Mouse (Mus musculus) ovary, postnatal 14 days (tissue): ENCODE data around the gene Itprid2.
"Not testable (repeated sequence)": the region's sequence is repeated elsewhere in the genome, so short reads cannot be mapped to it uniquely, and the experiment has no call there.

Experiments used
- DNase-seq: peaks from one replicate; pipeline ENCODE4 v3.0.0; 2022; ENCODE audit warnings: low spot score

Gene Itprid2

GRCm38 (mm10) chr2:79634528-79635400 lies at the start of gene Itprid2:
Gene Itprid2, plus strand, starts transcription at chr2:79635352.
- DNase-seq: peak; percentile 99

GRCm38 (mm10) chr2:79596177-79596576 lies 39.0 kb upstream of the Itprid2 start:
- no peak for DNase-seq

DNA sequence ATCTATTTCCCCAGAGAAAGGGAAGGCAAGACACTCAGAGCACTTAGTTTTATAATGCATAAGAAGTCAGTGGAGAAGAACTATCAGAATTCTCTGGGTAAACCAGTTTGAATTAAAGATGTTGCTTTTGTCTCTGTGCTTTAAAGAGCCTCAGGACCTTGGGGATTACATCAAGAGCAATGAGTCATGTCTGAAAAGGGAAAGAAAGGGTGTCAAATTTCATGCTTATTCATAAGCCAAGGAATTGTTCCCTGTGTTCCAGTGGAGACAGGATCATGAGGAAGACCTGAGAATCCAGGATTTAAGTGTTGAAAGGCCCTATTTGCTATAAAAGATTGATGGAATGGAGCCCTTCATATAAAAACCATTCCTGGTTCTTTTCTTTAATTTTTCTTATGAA lies 38.1 kb upstream of the Itprid2 start:
- DNase-seq: no peak

DNA sequence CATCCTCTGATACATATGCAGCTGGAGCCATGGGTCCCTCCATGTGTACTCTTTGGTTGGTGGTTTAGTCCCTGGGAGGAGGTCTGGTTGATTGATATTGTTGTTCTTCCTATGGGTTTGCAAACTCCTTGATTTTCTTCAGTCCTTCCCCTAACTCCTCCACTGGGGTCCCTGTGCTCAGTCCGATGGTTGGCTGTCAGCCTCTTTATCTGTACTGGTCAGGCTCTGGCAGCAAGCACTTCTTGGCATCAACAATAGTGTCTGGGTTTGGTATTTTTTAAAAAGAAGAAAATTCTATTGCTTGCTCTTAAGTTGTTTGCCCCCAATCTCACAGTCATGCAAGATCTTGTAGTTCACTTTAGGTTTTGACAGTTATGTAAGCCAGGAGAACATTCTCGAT lies 34.0 kb upstream of the Itprid2 start:
- DNase-seq: not testable (repeated sequence)

GRCm38 (mm10) chr2:79601691-79602116 lies 33.4 kb upstream of the Itprid2 start:
- DNase-seq: no peak

DNA sequence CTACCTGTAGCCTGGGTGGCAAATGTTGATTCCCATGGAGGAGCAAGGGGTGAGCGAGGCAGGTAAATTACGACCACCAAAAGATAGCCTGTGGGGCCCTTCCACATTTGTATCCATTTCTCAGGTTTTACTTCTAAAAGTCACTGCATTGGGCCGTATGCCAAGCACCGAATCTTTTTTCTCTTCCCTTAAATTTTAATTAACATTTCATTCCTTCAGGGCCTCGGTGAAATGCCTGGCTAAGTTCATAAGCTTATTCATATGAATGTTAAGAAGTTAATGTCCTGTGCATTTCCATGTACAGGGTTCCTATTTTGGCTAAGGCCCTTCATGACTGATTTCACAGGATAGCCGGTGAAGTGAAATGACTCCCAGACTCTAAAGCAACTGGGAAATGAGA lies 32.8 kb upstream of the Itprid2 start:
- no peak for DNase-seq

- no peak for DNase-seq
Observed at GRCm38 (mm10) chr2:79603363-79603762, 31.8 kb upstream of the Itprid2 start.

DNA sequence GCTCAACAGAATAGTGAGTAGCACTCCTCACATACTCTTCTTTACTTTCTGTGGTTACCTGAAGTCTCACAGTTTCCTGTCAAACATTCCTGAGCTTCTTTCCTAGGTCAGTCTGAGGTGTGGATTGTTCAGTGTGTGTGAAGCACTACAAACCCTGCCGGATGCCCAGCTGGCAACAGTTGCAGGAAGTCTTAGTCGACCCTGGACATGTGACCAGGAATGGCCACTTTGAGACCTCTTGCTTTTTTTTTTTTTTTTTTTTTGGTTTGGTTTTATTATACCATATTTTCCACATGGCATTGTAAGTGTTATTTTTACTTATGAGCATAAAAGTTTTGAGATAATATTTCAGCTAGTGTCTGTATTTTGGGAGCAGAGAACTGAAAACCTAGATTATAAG lies 29.1 kb upstream of the Itprid2 start:
- no peak for DNase-seq

DNA sequence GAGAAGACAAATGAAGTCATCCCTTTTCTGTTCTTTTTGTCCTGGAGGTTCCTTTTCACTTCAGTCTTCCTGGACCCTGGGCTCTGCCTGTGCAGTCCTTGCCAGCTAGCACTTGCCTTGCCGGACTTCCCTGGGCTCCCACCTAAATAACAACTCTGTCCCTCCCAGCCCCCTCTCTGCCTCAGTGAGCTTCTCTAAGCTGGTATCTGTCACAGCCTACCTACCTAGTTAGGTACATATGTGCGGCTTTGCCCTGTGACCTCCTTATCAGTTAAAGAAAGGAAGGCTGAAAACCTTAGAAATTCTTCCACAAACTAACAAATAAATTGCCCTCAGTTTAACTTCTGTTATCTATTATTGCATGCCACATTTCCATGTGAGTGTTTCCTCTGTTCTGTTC lies 28.0 kb upstream of the Itprid2 start:
- no peak for DNase-seq

GRCm38 (mm10) chr2:79608301-79609074 lies 26.7 kb upstream of the Itprid2 start:
- no peak for DNase-seq

- DNase-seq: no peak
Observed at GRCm38 (mm10) chr2:79610894-79611293, 24.3 kb upstream of the Itprid2 start.

- no peak for DNase-seq
Observed at GRCm38 (mm10) chr2:79618145-79618544, 17.0 kb upstream of the Itprid2 start.

DNA sequence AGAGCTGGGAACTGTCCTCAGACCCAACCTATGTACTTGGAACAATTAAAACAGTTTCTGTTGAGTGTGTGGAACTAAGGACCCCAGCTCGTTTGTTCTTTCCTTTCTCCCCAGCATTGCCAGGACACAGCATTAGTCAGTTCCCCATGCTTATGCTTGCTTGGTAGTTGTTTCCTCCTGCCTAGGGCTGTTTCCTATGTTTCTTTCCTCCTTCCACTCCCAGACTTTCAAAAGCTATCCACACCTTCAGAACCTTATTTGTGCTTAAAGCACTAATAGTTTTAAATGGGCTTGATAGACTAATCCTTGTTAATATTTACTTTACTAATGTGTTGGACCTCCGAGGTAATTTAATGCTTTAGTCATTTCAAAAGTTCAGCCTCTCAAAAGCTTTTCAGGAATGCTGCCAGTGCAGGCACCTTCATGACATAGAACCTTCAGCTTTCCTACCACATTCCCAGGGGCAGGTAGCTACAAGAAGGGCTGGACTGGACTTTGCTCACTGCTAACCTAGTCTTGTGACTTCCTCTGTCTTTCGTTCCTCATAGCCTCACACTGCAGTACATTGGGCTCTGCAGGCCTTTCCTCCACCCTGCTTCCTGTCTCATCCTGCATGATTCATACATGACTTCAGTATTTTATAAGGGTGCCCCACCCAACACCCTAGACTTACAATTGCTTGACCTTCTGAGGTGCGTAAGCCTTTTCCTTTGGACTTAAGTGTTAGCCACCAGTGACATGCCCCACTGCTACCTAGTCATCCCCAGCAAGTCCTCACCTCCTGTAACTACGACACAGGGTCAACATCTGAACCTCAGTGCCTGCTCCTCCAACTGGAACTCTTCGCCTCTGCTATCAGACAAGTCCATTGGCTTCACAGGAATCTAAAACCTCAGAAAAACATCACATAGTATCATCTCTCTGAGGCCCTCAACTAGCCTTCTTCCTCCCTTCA lies 16.3 kb upstream of the Itprid2 start:
- DNase-seq: no peak

DNA sequence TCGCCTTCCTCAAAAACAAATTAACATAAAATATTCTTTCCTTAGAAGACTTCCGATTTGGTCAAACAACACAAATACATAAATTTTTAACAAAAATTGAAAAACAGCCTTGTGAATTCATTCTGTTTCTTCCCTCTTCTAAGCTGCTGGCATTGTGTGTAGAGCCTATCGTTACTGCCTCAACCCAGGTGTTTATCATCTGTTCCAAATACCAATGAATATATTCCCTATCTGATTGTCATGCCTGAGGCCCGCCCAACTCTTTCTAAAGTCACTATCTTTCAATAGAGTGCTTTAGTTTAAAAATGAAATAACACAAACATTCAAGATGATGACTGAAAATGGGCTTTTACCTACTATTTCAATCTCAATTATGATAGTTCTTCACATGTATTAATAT lies 11.9 kb upstream of the Itprid2 start:
- no peak for DNase-seq

DNA sequence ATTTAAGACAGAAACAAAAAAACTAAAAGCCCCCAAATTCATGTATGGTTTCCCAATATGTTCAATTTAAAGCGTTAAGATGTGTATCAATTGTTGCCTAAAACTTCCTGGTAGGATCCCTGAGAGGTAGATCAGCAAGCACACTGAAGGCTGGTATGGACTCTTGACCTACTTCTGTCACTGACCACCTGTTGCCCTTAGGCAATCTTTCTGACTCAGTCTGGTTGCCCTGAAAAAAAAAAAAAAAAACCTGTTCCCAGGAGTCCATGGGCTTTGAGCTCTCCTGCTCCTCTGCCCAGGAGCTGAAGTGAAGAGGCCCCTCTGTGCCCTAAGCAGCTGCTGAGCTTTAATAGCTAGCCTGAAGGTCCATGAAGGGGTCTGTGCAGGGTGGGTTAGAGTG lies 7.5 kb upstream of the Itprid2 start:
- no peak for DNase-seq

DNA sequence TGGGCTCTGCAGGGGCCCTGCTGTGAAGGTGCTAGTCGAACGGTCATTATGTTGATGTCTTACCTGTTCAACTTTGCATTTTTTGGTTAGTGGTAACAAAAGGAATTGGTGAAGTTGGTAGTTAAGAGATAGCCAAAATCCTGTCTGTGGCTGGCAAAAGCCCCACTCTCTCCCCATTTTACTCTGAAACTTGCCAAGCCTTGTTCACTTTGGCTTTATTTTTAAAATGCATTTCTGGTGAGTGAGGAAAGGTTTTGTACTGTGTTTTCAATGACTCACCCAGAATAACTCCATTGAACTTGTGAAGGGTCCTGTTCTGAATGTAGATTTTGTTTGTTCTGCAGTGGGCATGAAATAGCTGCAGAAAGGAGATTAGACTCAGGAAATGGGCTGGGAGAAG lies 4.9 kb upstream of the Itprid2 start:
- DNase-seq: no peak

GRCm38 (mm10) chr2:79635426-79636291 lies 507 bp downstream of the Itprid2 start:
- DNase-seq: peak; percentile 49

DNA sequence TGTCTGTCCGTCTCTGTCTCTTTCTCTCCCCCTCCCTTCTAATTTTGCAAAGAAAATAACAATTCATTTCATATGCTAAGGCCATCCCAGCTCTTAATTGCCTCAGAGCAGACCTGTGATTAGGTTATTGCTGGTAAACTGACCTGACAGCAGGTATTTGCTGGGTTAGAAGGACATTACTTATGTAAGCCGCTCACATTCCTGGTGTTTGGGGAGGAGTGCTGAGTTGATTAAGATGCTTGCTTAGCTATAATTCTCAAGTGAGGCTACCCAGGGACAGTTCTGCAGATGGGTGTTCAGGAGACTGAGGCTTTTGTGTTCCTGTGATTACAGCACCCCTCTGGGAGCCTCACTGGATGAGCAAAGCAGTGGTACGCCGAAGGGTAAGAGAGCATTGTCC lies 3.8 kb downstream of the Itprid2 start:
- DNase-seq: no peak

DNA sequence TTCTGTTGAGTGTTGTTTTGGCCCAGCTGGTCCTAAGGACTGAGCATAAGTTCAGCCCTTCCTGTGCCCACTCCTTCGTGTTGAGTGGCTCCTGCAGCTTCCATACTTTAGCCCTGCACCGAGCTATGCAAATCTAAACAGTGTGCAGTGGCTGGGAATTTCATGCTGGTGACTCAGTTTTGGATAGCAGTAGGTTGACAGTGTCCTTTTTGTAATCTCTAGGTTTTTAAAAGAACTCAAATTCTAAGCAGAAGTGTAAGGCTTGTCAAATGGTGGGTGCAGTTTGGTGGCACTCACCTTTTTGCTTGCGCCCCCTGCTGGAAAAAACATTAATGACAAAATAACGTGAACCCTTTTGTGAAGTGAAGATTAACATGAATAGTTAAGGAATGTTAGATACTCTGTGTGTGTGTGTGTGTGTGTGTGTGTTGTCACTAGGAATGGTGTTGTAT lies 11.1 kb downstream of the Itprid2 start:
- DNase-seq: peak; percentile 60

- DNase-seq: no peak
Observed at GRCm38 (mm10) chr2:79647094-79647493, 11.9 kb downstream of the Itprid2 start.

GRCm38 (mm10) chr2:79647728-79648127 lies 12.6 kb downstream of the Itprid2 start:
- no peak for DNase-seq
